Mouse (Mus musculus): ENCODE data around the gene Dnaja3.

The Dnaja3 gene

GRCm38 (mm10) chr16:4643670-4644419, 4.1 kb downstream of the Dnaja3 start:
- DNase-seq: peak; percentile 91

GRCm38 (mm10) chr16:4645867-4646266, 6.1 kb downstream of the Dnaja3 start:
- no peak for DNase-seq

DNA sequence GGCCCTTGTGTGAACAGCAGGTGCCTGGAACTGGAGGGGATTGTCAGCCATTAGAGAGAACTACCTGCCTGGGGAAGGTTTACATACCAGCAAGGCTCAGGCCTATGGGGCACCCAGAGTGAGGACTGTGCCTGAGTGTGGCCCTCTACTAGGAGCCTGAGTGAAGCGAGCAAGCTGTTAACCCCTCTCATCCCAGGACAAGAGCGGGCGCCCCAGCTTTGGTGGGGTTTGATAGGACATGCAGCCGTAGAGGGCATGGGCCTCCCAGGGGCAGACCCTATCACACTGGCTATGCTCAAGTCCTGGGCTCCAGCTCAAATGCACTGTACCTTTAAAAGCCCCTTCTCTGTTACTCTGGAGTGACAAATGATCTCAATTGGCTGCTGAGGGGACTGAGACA, 7.0 kb downstream of the Dnaja3 start:
- no peak for DNase-seq

GRCm38 (mm10) chr16:4647651-4648141, 7.9 kb downstream of the Dnaja3 start:
- peak in 1 of 2 experiments; percentile 48 for DNase-seq

DNA sequence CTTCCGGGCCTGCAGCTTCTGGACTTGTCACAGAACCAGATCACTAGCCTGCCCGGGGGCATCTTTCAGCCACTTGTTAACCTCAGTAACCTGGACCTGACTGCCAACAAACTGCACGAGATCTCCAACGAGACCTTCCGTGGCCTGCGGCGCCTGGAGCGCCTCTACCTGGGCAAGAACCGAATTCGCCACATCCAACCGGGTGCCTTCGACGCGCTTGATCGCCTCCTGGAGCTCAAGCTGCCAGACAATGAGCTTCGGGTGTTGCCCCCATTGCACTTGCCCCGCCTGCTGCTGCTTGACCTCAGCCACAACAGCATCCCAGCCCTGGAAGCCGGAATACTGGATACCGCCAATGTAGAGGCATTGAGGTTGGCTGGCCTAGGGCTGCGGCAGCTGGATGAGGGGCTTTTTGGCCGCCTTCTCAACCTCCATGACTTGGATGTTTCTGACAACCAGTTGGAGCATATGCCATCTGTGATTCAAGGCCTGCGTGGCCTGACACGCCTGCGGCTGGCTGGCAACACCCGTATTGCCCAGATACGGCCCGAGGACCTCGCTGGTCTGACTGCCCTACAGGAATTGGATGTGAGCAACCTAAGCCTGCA, 8.7 kb downstream of the Dnaja3 start:
- peak; percentile 76 to 79 for DNase-seq

DNA sequence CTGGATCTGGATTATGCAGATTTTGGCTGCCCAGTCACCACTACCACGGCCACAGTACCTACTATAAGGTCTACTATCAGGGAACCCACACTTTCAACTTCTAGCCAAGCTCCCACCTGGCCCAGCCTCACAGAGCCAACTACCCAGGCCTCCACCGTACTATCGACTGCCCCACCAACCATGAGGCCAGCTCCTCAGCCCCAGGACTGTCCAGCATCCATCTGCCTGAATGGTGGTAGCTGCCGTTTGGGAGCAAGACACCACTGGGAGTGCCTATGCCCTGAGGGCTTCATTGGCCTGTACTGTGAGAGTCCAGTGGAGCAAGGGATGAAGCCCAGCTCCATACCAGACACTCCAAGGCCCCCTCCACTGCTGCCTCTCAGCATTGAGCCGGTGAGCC, 9.4 kb downstream of the Dnaja3 start:
- DNase-seq: no peak

DNA sequence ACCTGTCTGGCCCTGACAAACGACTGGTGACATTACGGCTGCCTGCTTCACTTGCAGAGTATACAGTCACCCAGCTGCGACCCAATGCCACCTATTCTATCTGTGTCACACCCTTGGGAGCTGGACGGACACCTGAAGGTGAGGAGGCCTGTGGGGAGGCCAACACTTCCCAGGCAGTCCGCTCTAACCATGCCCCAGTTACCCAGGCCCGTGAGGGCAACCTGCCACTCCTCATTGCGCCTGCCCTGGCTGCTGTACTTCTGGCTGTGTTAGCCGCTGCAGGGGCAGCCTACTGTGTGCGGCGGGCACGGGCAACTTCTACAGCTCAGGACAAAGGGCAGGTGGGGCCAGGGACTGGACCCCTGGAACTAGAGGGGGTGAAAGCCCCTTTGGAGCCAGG, 9.9 kb downstream of the Dnaja3 start:
- no peak for DNase-seq

DNA sequence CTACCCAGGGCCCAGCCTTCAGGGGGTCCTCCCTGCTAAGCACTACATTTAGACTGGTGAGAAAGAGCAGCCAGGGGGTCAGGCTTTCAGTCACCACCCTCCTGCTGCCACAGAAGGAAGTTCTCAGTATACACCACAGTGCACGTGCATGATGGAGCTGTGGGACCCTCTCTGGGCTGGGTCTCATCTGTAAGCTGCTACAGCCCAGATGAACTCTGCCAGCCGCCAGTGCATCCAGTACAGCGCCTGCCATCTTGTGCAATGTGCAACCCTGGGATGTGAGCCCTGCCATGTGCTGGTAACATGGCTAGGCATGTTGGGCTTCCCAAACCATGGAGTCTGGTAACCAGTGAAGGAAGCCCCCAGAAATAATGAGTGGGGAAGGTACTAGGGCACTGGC, 10.4 kb downstream of the Dnaja3 start:
- DNase-seq: no peak

GRCm38 (mm10) chr16:4651081-4651480, 11.3 kb downstream of the Dnaja3 start:
- DNase-seq: no peak

GRCm38 (mm10) chr16:4651624-4652023, 11.8 kb downstream of the Dnaja3 start:
- DNase-seq: no peak

GRCm38 (mm10) chr16:4652707-4653416, 13.1 kb downstream of the Dnaja3 start:
- peak; percentile 78 to 87 for DNase-seq

DNA sequence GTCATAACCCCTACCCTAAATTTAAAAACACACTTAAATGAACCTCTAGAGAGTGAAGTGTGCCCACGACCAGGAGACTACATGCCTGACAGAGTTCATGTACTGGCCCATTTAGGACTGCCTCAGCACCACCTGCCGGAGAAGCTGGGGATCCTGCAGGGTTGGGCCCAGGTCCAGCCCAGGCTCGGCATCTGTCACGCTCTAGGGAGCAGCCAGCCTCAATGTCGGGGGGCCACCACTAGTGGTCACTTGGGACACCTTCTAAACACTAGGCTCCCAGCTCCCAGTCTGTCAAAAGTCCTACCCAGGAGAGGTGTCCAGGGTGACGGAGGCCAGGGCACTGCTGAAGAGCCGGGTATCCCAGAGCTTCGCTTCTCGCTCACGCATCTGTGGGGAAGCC, 14.9 kb downstream of the Dnaja3 start:
- DNase-seq: peak; percentile 83 to 84

DNA sequence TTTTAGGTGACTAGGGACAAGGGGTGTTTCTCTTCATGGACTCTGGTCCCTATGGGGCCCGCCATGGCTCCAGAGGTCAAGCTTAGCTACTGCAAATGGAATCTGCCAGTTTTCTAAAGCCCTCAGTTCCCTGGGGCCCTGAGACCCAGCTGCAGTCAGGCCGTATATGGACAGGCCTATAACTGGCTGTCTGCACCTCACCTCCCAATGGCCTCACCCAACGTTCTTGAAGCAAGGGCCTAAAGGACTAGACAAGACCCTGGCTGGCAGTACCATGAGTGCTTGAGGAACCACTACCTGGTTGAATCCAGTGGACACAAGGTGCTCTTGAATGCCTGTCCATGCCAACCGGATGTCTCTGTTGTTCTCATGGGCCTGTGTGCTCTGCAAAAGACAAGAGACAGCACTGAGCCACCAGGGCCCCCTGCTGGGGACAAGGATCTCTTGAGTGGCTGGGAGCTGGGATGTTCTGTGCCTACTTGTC, 15.5 kb downstream of the Dnaja3 start:
- DNase-seq: peak; percentile 73 to 76

DNA sequence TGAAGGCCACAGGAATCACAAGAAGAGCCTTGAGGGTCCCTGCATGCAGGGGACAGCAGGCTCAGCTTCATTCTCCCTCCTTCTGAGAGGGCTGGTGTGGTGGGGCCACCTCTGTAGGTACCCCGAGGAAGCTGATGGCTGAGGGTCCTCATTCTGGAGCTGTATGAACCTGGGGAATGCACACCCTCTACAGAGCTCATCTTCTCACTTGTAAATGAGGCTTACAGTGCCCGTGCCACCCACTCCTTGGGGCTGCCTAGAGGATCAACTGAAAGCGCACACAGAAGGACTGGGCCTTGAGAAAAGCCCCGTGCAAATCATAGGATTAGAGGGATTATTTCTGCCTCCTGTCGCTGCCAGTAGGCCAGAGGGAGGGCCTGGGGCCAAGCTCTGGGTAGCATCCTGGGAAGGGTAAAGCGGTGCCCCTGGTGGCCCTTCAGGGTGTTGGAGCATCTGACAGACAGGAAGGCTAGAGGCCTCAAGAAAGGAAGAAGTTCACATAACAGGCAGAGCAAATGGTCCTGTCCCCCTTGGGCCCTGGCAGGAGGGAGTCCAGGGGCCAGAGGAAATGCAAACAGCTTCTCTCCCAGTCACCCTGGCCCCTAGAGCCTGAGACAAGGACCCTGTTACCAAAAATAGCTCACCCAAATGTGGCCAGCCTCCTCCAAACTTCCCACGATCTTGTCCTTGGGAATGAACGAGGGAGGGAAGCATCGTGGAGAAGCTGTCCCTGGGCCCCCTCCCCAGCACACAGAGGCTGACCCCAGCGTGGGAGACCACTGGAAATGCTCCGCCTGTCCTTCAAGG, 16.2 kb downstream of the Dnaja3 start:
- DNase-seq: peak in 1 of 2 experiments; percentile 39

- peak; percentile 43 to 62 for DNase-seq
Measured at GRCm38 (mm10) chr16:4656571-4657081, 16.8 kb downstream of the Dnaja3 start.

DNA sequence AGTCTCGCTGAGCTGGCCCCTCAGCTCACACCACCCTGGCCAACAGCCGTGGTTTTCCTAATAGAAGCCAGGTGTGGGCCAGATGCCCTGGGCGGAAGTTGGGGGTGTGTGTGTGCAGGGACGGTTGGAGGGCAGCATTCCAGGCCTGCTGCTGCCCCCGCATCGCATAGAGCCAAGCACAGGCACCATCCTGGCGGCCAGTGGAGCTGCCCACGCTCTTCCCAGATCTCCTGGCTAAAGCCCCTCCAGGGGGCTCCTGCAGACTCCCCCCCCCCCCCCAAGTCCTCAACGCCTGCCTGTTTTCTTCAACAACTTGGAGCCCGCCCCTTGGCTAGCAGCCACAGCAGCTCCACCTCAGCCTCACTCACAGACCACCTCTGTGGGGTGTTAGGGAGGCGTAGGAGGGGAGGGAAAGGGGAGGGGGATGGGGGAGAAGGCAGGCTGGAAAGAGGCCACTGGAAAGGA, 19.0 kb downstream of the Dnaja3 start:
- DNase-seq: no peak

GRCm38 (mm10) chr16:4659326-4659725, 19.5 kb downstream of the Dnaja3 start:
- DNase-seq: no peak

- no peak for DNase-seq
Measured at GRCm38 (mm10) chr16:4661605-4662004, 21.8 kb downstream of the Dnaja3 start.

DNA sequence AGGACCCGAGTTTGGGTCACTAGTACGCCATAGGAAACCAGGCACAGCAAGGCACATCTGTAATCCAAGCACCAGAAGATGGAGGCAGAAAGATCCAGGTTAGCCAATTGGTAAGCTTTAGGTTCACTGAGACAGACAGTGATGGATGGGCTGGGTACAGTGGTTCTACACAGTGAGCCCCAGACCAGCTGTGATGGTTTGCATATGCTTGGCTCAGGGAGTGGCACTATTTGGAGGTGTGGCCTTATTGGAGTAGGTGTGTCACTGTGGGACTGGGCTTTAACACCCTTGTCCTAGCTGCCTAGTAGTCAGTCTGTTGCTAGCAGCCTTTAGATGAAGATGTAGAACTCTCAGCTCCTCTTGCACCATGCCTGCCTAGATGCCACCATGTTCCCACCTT, 24.0 kb downstream of the Dnaja3 start:
- no peak for DNase-seq

- peak; percentile 7 to 71 for DNase-seq
Measured at GRCm38 (mm10) chr16:4665726-4666125, 25.9 kb downstream of the Dnaja3 start.

DNA sequence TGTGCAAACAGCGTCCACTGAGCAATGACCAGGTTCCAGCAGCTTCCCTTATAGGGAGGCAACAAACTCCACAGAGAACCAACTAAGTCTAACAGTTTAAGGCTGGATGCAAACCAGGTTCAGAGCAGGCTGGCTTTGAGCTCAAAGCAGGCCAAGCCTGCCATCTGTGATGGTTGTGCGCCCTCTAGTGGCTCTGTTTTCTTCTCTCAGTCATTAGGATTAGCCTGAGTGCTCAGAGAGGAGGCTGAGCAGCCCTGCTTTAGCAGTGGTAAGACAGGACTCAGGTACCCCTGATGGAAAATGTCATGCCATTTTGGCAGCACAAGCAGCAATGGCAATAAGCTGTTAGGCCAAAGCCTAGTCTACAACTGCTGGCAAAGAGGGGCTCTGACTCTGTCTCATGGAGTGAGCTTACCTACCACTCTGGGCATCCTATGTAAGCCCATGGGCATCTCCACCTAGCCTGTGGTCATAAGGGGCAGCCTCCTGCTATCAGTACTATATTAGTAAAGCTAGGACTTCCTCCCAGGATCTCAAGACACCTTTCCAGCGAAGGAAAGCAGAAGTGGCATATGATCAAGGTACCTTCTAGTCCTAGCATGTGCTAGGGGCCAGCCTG, 27.5 kb downstream of the Dnaja3 start:
- peak; percentile 91 to 97 for DNase-seq

GRCm38 (mm10) chr16:4670317-4670716, 30.5 kb downstream of the Dnaja3 start:
- peak; percentile 53 to 54 for DNase-seq

Measured in kidney, postnatal 36 days (tissue).